Mouse (Mus musculus) lung, postnatal 0 days (tissue): Measurements from ENCODE around the gene Ankrd28.

Experiments used
- CTCF ChIP-seq: IDR thresholded peaks from 2 replicates; pipeline ENCODE4 v1.5.1; 2016; ENCODE audit warnings: antibody characterized with exemption, mild to moderate bottlenecking
- EP300 ChIP-seq: IDR thresholded peaks from 2 replicates; pipeline ENCODE4 v1.6.1; 2016; ENCODE audit warnings: antibody characterized with exemption, mild to moderate bottlenecking, control low read depth

- no peak for TF ChIP-seq CTCF
- TF ChIP-seq EP300, result no peak
Observed at GRCm38 (mm10) chr14:31717360-31717759, 113.1 kb downstream of the Ankrd28 start.
